In the genomic region with DNA sequence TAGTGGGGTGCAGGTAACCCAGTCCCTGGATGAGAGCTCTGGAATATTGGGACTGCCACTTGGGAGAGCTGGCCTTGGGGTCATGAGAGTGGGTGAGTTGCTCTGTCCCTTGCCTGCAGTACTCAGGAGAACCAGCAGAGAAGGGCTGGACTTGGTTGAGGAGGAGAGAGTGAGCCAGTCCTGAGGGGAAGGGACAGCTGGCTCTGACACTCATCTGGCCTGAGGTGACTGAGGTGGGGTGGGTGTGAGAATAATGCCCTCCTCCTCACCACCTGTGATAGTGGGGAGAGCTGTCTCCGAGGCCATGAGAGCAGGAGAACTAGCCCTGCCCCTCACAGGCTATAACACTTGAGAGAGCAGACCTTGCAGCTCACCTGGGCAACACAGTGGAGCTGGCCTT, we compare ENCODE assay signal across 23 mouse cellular contexts. TPM values are rescaled to one million over a fixed set of nuclear protein-coding genes. Genes with fewer than 3 reads are reported as not detected.
A peak's percentile ranks its signal among the peaks of the same experiment; 100 is the strongest.
DNase-seq lines count a peak whose midpoint lies in the region; ATAC-seq lines count a peak whose summit lies in the region.
"Had no signal": no experiment of that assay in that cellular context is flagged by ENCODE, and none has a peak within 500 bp of the region (broad histone marks: within the 10 kb centered on the region; RNA-seq: fewer than 3 reads in every experiment).

No protein-coding gene starts in this region.

- peak overlapping the region; percentile 38; the same call in 1 of the 2 replicates for H3K27ac ChIP-seq in heart, embryonic 13.5 days (replicated peaks)
- no peak overlapping the region for H3K27ac ChIP-seq in midbrain, embryonic 13.5 days
- H3K27ac ChIP-seq in midbrain, embryonic 15.5 days = no peak overlapping the region
- H3K27ac ChIP-seq in hindbrain, embryonic 11.5 days (ENCODE audit: low read depth, low read length) = no peak overlapping the region
- H3K27ac ChIP-seq: embryonic facial prominence, embryonic 10.5 days; forebrain, embryonic 10.5 days; hindbrain, embryonic 12.5 days; kidney, embryonic 15.5 days; liver, embryonic 13.5 days; stomach, postnatal 0 days had no signal

- peaks cover 40% of the 10 kb centered on the region for H3K4me1 ChIP-seq in heart, embryonic 13.5 days
- H3K4me1 ChIP-seq in midbrain, embryonic 13.5 days (replicated peaks) = 0 out of 2 replicates have a peak, but pooled peaks cover 6% of the 10 kb centered on the region
- no peaks in the 10 kb centered on the region for H3K4me1 ChIP-seq in midbrain, embryonic 15.5 days
- no peaks in the 10 kb centered on the region for H3K4me1 ChIP-seq in hindbrain, embryonic 11.5 days (replicated peaks; ENCODE audit: control insufficient read depth, insufficient read depth, low read length)
- H3K4me1 ChIP-seq: embryonic facial prominence, embryonic 10.5 days; kidney, embryonic 15.5 days; liver, embryonic 13.5 days had no signal

- no peak for DNase-seq in cerebellum, adult 11 months
- DNase-seq in heart, postnatal 10 days = no peak
- no peak for DNase-seq in left cerebral cortex, postnatal 10 days (ENCODE audit: extremely low spot score in 1 of 2, low spot score in 2 of 2)
- DNase-seq in hindbrain, embryonic 11.5 days (ENCODE audit: low spot score) = no peak
- DNase-seq: adrenal gland, postnatal 10 days; cerebellum, adult 9-11 months; gastrocnemius, postnatal 25 days; kidney, postnatal 4 days; liver, embryonic 13.5 days; lung, embryonic 14.5 days; right cerebral cortex, postnatal 14 days had no signal

- no peaks in the 10 kb centered on the region for H3K27me3 ChIP-seq in heart, embryonic 13.5 days (replicated peaks)
- no peaks in the 10 kb centered on the region for H3K27me3 ChIP-seq in midbrain, embryonic 13.5 days
- H3K27me3 ChIP-seq in midbrain, embryonic 15.5 days (replicated peaks) = no peaks in the 10 kb centered on the region
- H3K27me3 ChIP-seq in hindbrain, embryonic 11.5 days (ENCODE audit: control insufficient read depth, insufficient read depth, low read length) = no peaks in the 10 kb centered on the region
- H3K27me3 ChIP-seq: hindbrain, embryonic 12.5 days; kidney, embryonic 15.5 days; liver, embryonic 13.5 days had no signal

- H3K36me3 ChIP-seq in heart, embryonic 13.5 days = peaks cover 20% of the 10 kb centered on the region
- no peaks in the 10 kb centered on the region for H3K36me3 ChIP-seq in midbrain, embryonic 13.5 days
- no peaks in the 10 kb centered on the region for H3K36me3 ChIP-seq in midbrain, embryonic 15.5 days (replicated peaks)
- H3K36me3 ChIP-seq in hindbrain, embryonic 11.5 days (ENCODE audit: control insufficient read depth, insufficient read depth, low read length) = no peaks in the 10 kb centered on the region
- H3K36me3 ChIP-seq: embryonic facial prominence, embryonic 10.5 days; forebrain, embryonic 10.5 days; hindbrain, embryonic 12.5 days; kidney, embryonic 15.5 days; liver, embryonic 13.5 days had no signal

- no peaks in the 10 kb centered on the region for H3K9me3 ChIP-seq in heart, embryonic 13.5 days
- H3K9me3 ChIP-seq in midbrain, embryonic 13.5 days = no peaks in the 10 kb centered on the region
- H3K9me3 ChIP-seq in midbrain, embryonic 15.5 days = no peaks in the 10 kb centered on the region
- H3K9me3 ChIP-seq in hindbrain, embryonic 11.5 days (ENCODE audit: control insufficient read depth, low read length) = no peaks in the 10 kb centered on the region
- H3K9me3 ChIP-seq: embryonic facial prominence, embryonic 10.5 days; forebrain, embryonic 10.5 days; hindbrain, embryonic 12.5 days; kidney, embryonic 15.5 days; liver, embryonic 13.5 days had no signal

- intact Hi-C loops in heart, postnatal 10 days (cut with DNase I) = no loop called here
- intact Hi-C loops in left cerebral cortex, postnatal 10 days (cut with DNase I) = loop anchor here (5.0 to 10.0 kb wide), 2 partner anchors 137 to 160 kb away; no protein-coding TSS in a partner anchor

- H3K4me3 ChIP-seq in heart, embryonic 13.5 days = peak overlapping the region; percentile 20; the same call in 1 of the 2 replicates
- H3K4me3 ChIP-seq in midbrain, embryonic 13.5 days (replicated peaks) = no peak overlapping the region
- no peak overlapping the region for H3K4me3 ChIP-seq in midbrain, embryonic 15.5 days
- no peak overlapping the region for H3K4me3 ChIP-seq in hindbrain, embryonic 11.5 days (ENCODE audit: low read depth, low read length)
- H3K4me3 ChIP-seq: embryonic facial prominence, embryonic 10.5 days; forebrain, embryonic 10.5 days; hindbrain, embryonic 12.5 days; kidney, embryonic 15.5 days; liver, embryonic 13.5 days had no signal

- 43% methylated on average over 1 of the region's 1 CpGs for WGBS in heart, embryonic 13.5 days
- 94% methylated on average over 1 of the region's 1 CpGs for WGBS in midbrain, embryonic 13.5 days
- 78% methylated on average over 1 of the region's 1 CpGs for WGBS in midbrain, embryonic 15.5 days
- 75% methylated on average over 1 of the region's 1 CpGs for WGBS in hindbrain, embryonic 11.5 days

- H3K4me2 ChIP-seq in heart, embryonic 13.5 days = peak overlapping the region; percentile 68
- H3K4me2 ChIP-seq in midbrain, embryonic 13.5 days (replicated peaks) = no peak overlapping the region
- no peak overlapping the region for H3K4me2 ChIP-seq in midbrain, embryonic 15.5 days
- no peak overlapping the region for H3K4me2 ChIP-seq in hindbrain, embryonic 11.5 days (replicated peaks; ENCODE audit: low read depth, low read length)
- H3K4me2 ChIP-seq: hindbrain, embryonic 12.5 days; kidney, embryonic 15.5 days; liver, embryonic 13.5 days; lung, embryonic 14.5 days had no signal

- ATAC-seq in cerebellum, adult (ENCODE audit: insufficient number of reproducible peaks, low FRiP score, low TSS enrichment) = peak; percentile 45; the same call in 1 of the 2 replicates
- ATAC-seq in heart, embryonic 13.5 days (ENCODE audit: extremely low read depth, insufficient number of reproducible peaks, low FRiP score, low TSS enrichment) = no peak
- ATAC-seq in midbrain, embryonic 13.5 days = 0 out of 2 replicates have a peak, but pooled peaks have one; percentile 45
- no peak; the same call in 1 of the 2 replicates for ATAC-seq in midbrain, embryonic 15.5 days (replicated peaks)
- ATAC-seq in hindbrain, embryonic 11.5 days (ENCODE audit: low FRiP score) = no peak; the same call in 1 of the 2 replicates
- ATAC-seq: forebrain, embryonic 16.5 days; intestine, postnatal 0 days had no signal

- H3K9ac ChIP-seq in heart, embryonic 13.5 days = peak overlapping the region; percentile 16
- H3K9ac ChIP-seq in midbrain, embryonic 13.5 days (replicated peaks) = no peak overlapping the region
- no peak overlapping the region for H3K9ac ChIP-seq in midbrain, embryonic 15.5 days
- no peak overlapping the region for H3K9ac ChIP-seq in hindbrain, embryonic 11.5 days (ENCODE audit: low read depth, low read length)
- H3K9ac ChIP-seq: hindbrain, embryonic 12.5 days; kidney, embryonic 15.5 days; liver, embryonic 13.5 days; lung, embryonic 14.5 days had no signal

RNA-seq across cellular contexts. Expression of gene Palld, which starts 5.1 kb away (rescaled TPM):
- polyA plus RNA-seq in heart, embryonic 13.5 days (2015; fragmentation: Nextera tagmentation; extraction: Ambion mirVana) = 166 and 167 TPM in 2 replicates
- total RNA-seq in heart, postnatal 10 days (2021) = 100 to 1,000 TPM; 280 to 283 TPM
- polyA plus RNA-seq in midbrain, embryonic 13.5 days (2015; fragmentation: Nextera tagmentation; extraction: Ambion mirVana) = 26.9 and 27.6 TPM in 2 replicates
- polyA plus RNA-seq in midbrain, embryonic 15.5 days (2015; fragmentation: Nextera tagmentation; extraction: Ambion mirVana) = 17.3 and 20.1 TPM in 2 replicates
- total RNA-seq in left cerebral cortex, postnatal 10 days (2021) = 1 to 10 TPM; 5.2 to 6.8 TPM
- 40.2 and 48.3 TPM in 2 replicates for polyA plus RNA-seq in hindbrain, embryonic 11.5 days (2014; fragmentation: Nextera tagmentation; extraction: Ambion mirVana)
- total RNA-seq: monocyte, adult 5-6 weeks had no signal

RNA-seq across cellular contexts. Expression of gene Ddx60, which starts 30.5 kb away (rescaled TPM):
- polyA plus RNA-seq in heart, embryonic 13.5 days (2015; fragmentation: Nextera tagmentation; extraction: Ambion mirVana) = 2.6 and 2.7 TPM in 2 replicates
- 1 to 10 TPM; 1.6 to 1.8 TPM for total RNA-seq in heart, postnatal 10 days (2021)
- polyA plus RNA-seq in midbrain, embryonic 13.5 days (2015; fragmentation: Nextera tagmentation; extraction: Ambion mirVana) = 0.26 and 0.36 TPM in 2 replicates
- polyA plus RNA-seq in midbrain, embryonic 15.5 days (2015; fragmentation: Nextera tagmentation; extraction: Ambion mirVana) = 0.37 and 0.61 TPM in 2 replicates
- under 1 TPM; 0.09 to 0.34 TPM for total RNA-seq in left cerebral cortex, postnatal 10 days (2021)
- 0.25 and 0.73 TPM in 2 replicates for polyA plus RNA-seq in hindbrain, embryonic 11.5 days (2014; fragmentation: Nextera tagmentation; extraction: Ambion mirVana)

Comparison
In these comparisons a context has a peak if more than half of its experiments do, and no peak if none do; other contexts are left out.
1. ATAC-seq: peak in cerebellum, adult (single experiment) and midbrain, embryonic 13.5 days (single experiment); none in heart, embryonic 13.5 days (single experiment), midbrain, embryonic 15.5 days (single experiment) and hindbrain, embryonic 11.5 days (single experiment).